Mouse (Mus musculus) ES-Bruce4 (cell line): ENCODE data around the gene Ptpn9. TPM values are rescaled to one million over a fixed set of nuclear protein-coding genes. Genes with fewer than 3 reads are reported as not detected.

Source experiments
- H3K27ac ChIP-seq: 2 replicates; pipeline ENCODE4 v1.5.1; 2012; ENCODE audit warnings: low read length, inconsistent platforms; ENCODE audit not compliant: insufficient read depth
- H3K27me3 ChIP-seq: 2 replicates; pipeline ENCODE4 v1.6.1; 2012; ENCODE audit warnings: mild to moderate bottlenecking, low read length, inconsistent platforms; ENCODE audit not compliant: control insufficient read depth, poor library complexity, insufficient read depth, severe bottlenecking
- H3K36me3 ChIP-seq: 2 replicates; pipeline ENCODE4 v1.6.1; 2012; ENCODE audit warnings: inconsistent platforms, mild to moderate bottlenecking, low read length, moderate library complexity; ENCODE audit not compliant: control insufficient read depth, poor library complexity, insufficient read depth, severe bottlenecking
- H3K4me1 ChIP-seq: one replicate; pipeline ENCODE4 v1.8.1; 2011; ENCODE audit warnings: low read length; ENCODE audit not compliant: control insufficient read depth, insufficient read depth
- H3K4me3 ChIP-seq: 2 replicates; pipeline ENCODE4 v1.5.1; 2011; ENCODE audit warnings: low read depth, mild to moderate bottlenecking, low read length
- H3K9ac ChIP-seq: 2 replicates; pipeline ENCODE4 v1.6.1; 2012; ENCODE audit warnings: low read depth, mild to moderate bottlenecking, inconsistent platforms; ENCODE audit not compliant: poor library complexity, severe bottlenecking
- H3K9me3 ChIP-seq: replicated peaks from 2 replicates; pipeline ENCODE4 v1.6.1; 2012; ENCODE audit warnings: mild to moderate bottlenecking, low read length, inconsistent platforms; ENCODE audit not compliant: control insufficient read depth, poor library complexity, insufficient read depth, severe bottlenecking
- CTCF ChIP-seq: IDR thresholded peaks from one replicate; pipeline ENCODE4 v1.8.1; 2011; ENCODE audit warnings: low read depth, low read length
- EP300 ChIP-seq: IDR thresholded peaks from 2 replicates; pipeline ENCODE4 v1.6.1; 2011; ENCODE audit warnings: low read depth, low read length; ENCODE audit not compliant: insufficient read depth
- POLR2A ChIP-seq: IDR thresholded peaks from one replicate; pipeline ENCODE4 v1.8.1; 2011; ENCODE audit warnings: low read length; ENCODE audit not compliant: insufficient read depth
- polyA plus RNA-seq: library from polyadenylated mRNA; stranded (reverse); fragments of >200 nt; gene quantifications from 2 replicates; pipeline ENCODE4 v1.2.4, GENCODE M21; 2011; ENCODE audit warnings: low read depth; ENCODE audit not compliant: missing spikeins, insufficient read depth, insufficient read length

Ptpn9 gene
- polyA plus RNA-seq, 1 experiment, result 13.7 TPM

GRCm38 (mm10) chr9:57064164-57064563 is 69.4 kb downstream of the Ptpn9 start:
- Histone ChIP-seq H3K4me1 (no peaks in the 10 kb centered on the region), H3K27ac (no peak overlapping the region), H3K4me3 (no peak overlapping the region), H3K36me3 (no peaks in the 10 kb centered on the region), H3K9me3 (no peaks in the 10 kb centered on the region), H3K9ac (no peak overlapping the region), H3K27me3 (no peaks in the 10 kb centered on the region)
- TF ChIP-seq POLR2A, result no peak
- no peak for TF ChIP-seq EP300
- no peak for TF ChIP-seq CTCF

GRCm38 (mm10) chr9:57068266-57068665 is 73.5 kb downstream of the Ptpn9 start:
- H3K4me3 ChIP-seq, result no peak overlapping the region
- no peaks in the 10 kb centered on the region for H3K27me3 ChIP-seq
- H3K9ac ChIP-seq, result no peak overlapping the region
- no peaks in the 10 kb centered on the region for H3K4me1 ChIP-seq
- H3K9me3 ChIP-seq, result no peaks in the 10 kb centered on the region
- no peak overlapping the region for H3K27ac ChIP-seq
- H3K36me3 ChIP-seq, result no peaks in the 10 kb centered on the region
- TF ChIP-seq POLR2A, result no peak
- no peak for TF ChIP-seq CTCF
- no peak for TF ChIP-seq EP300

- Histone ChIP-seq H3K27ac (no peak overlapping the region), H3K36me3 (no peaks in the 10 kb centered on the region), H3K4me1 (no peaks in the 10 kb centered on the region), H3K9me3 (no peaks in the 10 kb centered on the region), H3K9ac (no peak overlapping the region), H3K27me3 (no peaks in the 10 kb centered on the region), H3K4me3 (no peak overlapping the region)
- no peak for TF ChIP-seq POLR2A
Measured at GRCm38 (mm10) chr9:57070262-57070661, 75.5 kb downstream of the Ptpn9 start.

GRCm38 (mm10) chr9:57070800-57071545 is 76.2 kb downstream of the Ptpn9 start:
- Histone ChIP-seq H3K27me3 (no peaks in the 10 kb centered on the region), H3K9me3 (no peaks in the 10 kb centered on the region), H3K9ac (peak overlapping the region; percentile 97), H3K27ac (no peak overlapping the region), H3K4me1 (no peaks in the 10 kb centered on the region), H3K4me3 (peak overlapping the region; percentile 100), H3K36me3 (no peaks in the 10 kb centered on the region)
- no peak for TF ChIP-seq EP300

- H3K27me3 ChIP-seq, result no peaks in the 10 kb centered on the region
- no peaks in the 10 kb centered on the region for H3K36me3 ChIP-seq
- no peaks in the 10 kb centered on the region for H3K9me3 ChIP-seq
- no peaks in the 10 kb centered on the region for H3K4me1 ChIP-seq
- H3K9ac ChIP-seq, result peak within 1 kb of the TSS; percentile 97
- no peak for TF ChIP-seq EP300
- no peak for TF ChIP-seq CTCF
- TF ChIP-seq POLR2A, result peak; percentile 57
- H3K4me3 ChIP-seq, result peak within 1 kb of the TSS; percentile 100
- H3K27ac ChIP-seq, result peak within 1 kb of the TSS; percentile 69
Measured at GRCm38 (mm10) chr9:57071801-57072351, 77.2 kb downstream of the Ptpn9 start, which contains the start of gene Sin3a. Gene Sin3a (plus strand): TSS chr9:57072040.

GRCm38 (mm10) chr9:57072526-57072988 is 77.8 kb downstream of the Ptpn9 start:
- H3K9me3 ChIP-seq, result no peaks in the 10 kb centered on the region
- H3K4me1 ChIP-seq, result no peaks in the 10 kb centered on the region
- no peaks in the 10 kb centered on the region for H3K27me3 ChIP-seq
- peak overlapping the region; percentile 97 for H3K9ac ChIP-seq
- H3K27ac ChIP-seq, result peak overlapping the region; percentile 69
- no peak for TF ChIP-seq EP300
- TF ChIP-seq CTCF, result no peak
- TF ChIP-seq POLR2A, result no peak
- H3K4me3 ChIP-seq, result peak overlapping the region; percentile 100
- H3K36me3 ChIP-seq, result no peaks in the 10 kb centered on the region
